Mouse (Mus musculus): ENCODE results near the gene Txlna.

The Txlna gene

GRCm38 (mm10) chr4:129588865-129589264 lies 52.0 kb downstream of the Txlna start:
- DNase-seq (ENCODE audit: low spot score in 2 of 2), result peak in 1 of 2 experiments; percentile 46

DNA sequence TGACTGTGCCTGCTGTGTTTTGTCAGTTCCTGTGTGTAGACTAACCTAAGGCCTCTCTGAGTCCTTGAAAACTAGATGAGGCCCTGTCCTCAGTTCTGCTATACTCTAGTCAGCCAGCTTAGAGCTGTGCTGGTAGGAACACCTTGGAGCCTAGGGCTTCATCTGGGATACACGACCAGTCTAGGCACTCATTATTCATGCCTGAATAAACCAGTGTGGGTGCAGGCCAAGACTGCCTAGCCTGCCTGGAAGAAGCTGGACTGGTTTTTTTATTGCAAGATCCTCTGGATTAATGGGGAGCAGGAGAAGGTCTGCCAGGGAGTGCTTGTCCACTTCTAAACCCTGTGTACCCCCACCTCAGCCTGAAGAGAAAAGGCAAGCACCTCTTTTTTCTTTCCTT lies 53.9 kb downstream of the Txlna start:
- DNase-seq (ENCODE audit: low spot score in 2 of 2), result no peak

DNA sequence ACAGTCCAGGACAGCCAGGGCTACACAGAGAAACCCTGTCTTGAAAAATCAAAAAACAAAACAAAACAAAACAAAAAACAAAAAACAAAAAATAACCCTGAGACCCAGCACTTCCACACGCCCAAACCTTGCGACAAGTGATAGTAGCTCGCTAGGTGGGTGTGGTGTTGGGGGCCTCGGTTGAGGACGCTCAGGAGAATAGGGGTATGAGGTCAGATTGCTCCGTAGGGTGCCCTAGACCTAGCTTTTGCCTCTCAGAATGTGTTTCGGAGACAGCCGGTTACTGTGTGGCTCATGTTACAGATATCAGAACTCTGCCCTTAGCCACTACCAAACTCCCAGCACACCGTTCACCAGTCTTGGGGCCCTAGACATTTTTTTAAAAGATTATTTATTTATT lies 55.1 kb downstream of the Txlna start:
- DNase-seq (ENCODE audit: low spot score in 2 of 2), result no peak

GRCm38 (mm10) chr4:129584884-129585608 lies 55.8 kb downstream of the Txlna start:
- DNase-seq (ENCODE audit: low spot score in 2 of 2), result peak; percentile 88 to 96

DNA sequence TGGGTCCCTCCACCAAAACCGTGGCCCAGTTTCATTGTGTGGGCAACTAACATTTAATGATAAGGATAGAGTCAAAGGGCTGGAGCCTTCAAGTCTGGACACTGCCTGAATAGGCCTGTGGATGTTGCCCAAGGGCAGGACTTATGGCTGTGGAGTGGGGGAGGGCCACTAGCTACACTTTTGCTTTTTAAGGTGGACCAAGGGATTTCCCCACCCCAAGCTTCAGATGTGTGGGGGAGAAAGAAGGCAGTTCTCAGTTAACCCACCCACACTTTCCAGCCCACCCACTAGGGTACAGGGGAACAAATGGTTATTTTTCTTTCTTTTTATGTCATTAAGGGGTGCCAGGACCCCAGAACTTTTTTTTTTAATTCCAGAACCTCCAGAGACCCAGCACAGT lies 56.5 kb downstream of the Txlna start:
- DNase-seq (ENCODE audit: low spot score in 2 of 2), result no peak

DNA sequence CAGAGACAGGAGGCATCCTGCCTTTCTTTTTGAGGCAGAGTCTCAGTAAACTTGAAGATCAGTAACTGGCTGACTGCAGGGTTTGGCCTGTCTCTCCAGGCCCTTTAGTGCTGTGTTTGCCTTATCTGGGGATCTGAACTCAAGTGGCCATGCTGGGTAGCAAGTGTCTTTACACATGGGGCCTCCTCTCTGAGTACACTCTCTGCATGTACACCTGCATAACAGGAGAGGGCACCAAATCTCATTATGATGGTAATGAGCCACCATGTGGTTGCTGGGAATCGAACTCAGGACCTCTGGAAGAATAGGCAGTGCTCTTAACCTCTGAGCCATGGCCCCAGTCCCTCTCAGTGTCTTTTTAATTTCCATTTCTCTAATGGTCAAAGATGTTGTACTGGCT lies 58.6 kb downstream of the Txlna start:
- no peak for DNase-seq (ENCODE audit: low spot score in 2 of 2)

GRCm38 (mm10) chr4:129580347-129580746 lies 60.5 kb downstream of the Txlna start:
- no peak for DNase-seq (ENCODE audit: low spot score in 2 of 2)

- no peak for DNase-seq (ENCODE audit: low spot score in 2 of 2)
Measured at GRCm38 (mm10) chr4:129578466-129578865, 62.4 kb downstream of the Txlna start, which contains the start of gene Fam167b. Fam167b (minus strand) TSS chr4:129578549.

GRCm38 (mm10) chr4:129577688-129578087 lies 63.2 kb downstream of the Txlna start:
- DNase-seq (ENCODE audit: low spot score in 2 of 2), result no peak

- peak; percentile 74 to 87 for DNase-seq (ENCODE audit: low spot score in 2 of 2)
Measured at GRCm38 (mm10) chr4:129576863-129577491, 63.9 kb downstream of the Txlna start.

All from spleen, postnatal 4 days (tissue).